In the genomic region with DNA sequence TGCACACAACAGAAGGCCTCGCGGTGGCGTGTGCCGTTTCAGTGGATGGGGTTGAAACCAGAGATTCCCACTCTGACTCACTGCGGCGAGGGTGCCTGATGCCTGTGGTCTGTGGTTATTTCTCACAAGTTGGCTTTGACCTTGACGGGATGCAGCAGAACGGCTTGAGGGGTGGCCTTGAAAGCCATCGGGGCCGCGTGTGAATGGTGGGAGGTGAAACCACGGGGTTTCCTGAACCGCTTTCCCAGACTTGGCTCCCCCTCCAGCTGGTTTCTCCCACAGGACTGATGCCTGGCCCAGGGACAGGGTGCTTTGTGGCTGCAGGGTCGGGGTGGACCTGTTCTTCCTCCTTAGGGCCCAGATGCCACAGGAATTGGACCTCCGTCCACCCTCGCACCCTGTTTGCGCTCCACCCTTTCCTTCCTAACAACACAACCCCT, we compare ENCODE assay signal across 9 mouse cellular contexts. TPM values are rescaled to one million over a fixed set of nuclear protein-coding genes. Genes with fewer than 3 reads are reported as not detected.
A peak's percentile ranks its signal among the peaks of the same experiment; 100 is the strongest.
DNase-seq lines count a peak whose midpoint lies in the region; ATAC-seq lines count a peak whose summit lies in the region.
"Had no signal": no experiment of that assay in that cellular context is flagged by ENCODE, and none has a peak within 500 bp of the region (broad histone marks: within the 10 kb centered on the region; RNA-seq: fewer than 3 reads in every experiment).

No protein-coding gene starts in this region.

- H3K9me3 ChIP-seq in heart, embryonic 13.5 days = no peaks in the 10 kb centered on the region
- no peaks in the 10 kb centered on the region for H3K9me3 ChIP-seq in midbrain, embryonic 14.5 days (ENCODE audit: control insufficient read depth, low read length)

- no peaks in the 10 kb centered on the region for H3K36me3 ChIP-seq in heart, embryonic 13.5 days
- no peaks in the 10 kb centered on the region for H3K36me3 ChIP-seq in midbrain, embryonic 14.5 days (ENCODE audit: control insufficient read depth, insufficient read depth, low read length)

- no peak for ATAC-seq in heart, embryonic 13.5 days (ENCODE audit: extremely low read depth, insufficient number of reproducible peaks, low FRiP score, low TSS enrichment)
- peak; percentile 23 for ATAC-seq in megakaryocyte, adult 5-6 weeks (ENCODE audit: poor library complexity, severe bottlenecking)
- no peak for ATAC-seq in megakaryocyte-erythroid progenitor cell, adult 5-6 weeks (replicated peaks; ENCODE audit: low FRiP score, low TSS enrichment, poor library complexity, severe bottlenecking)
- no peak for ATAC-seq in midbrain, embryonic 14.5 days (ENCODE audit: low FRiP score, low TSS enrichment)

- H3K4me1 ChIP-seq in heart, embryonic 13.5 days = peaks cover 52% of the 10 kb centered on the region
- H3K4me1 ChIP-seq in midbrain, embryonic 14.5 days (ENCODE audit: control insufficient read depth, insufficient read depth, low read length) = no peaks in the 10 kb centered on the region

- peaks cover 45% of the 10 kb centered on the region for H3K27me3 ChIP-seq in heart, embryonic 13.5 days (replicated peaks)
- H3K27me3 ChIP-seq in midbrain, embryonic 14.5 days (ENCODE audit: control insufficient read depth, insufficient read depth, low read length) = no peaks in the 10 kb centered on the region

- H3K4me2 ChIP-seq in heart, embryonic 13.5 days = peak overlapping the region; percentile 13; the same call in 1 of the 2 replicates
- H3K4me2 ChIP-seq in midbrain, embryonic 14.5 days (ENCODE audit: low read length) = no peak overlapping the region
- H3K4me2 ChIP-seq: lung, embryonic 14.5 days had no signal

- intact Hi-C loops in heart, postnatal 25 days (cut with DNase I) = loop anchor here (2.0 kb wide), 1 partner anchor 20 kb away; no protein-coding TSS in a partner anchor

- DNase-seq in heart, adult 11 months = peak; percentile 99
- DNase-seq in heart, postnatal 25 days (ENCODE audit: low spot score) = no peak
- DNase-seq in NIH3T3 (ENCODE audit: low read depth) = peak; percentile 74
- DNase-seq in embryo, embryonic 11 days = no peak
- no peak for DNase-seq in midbrain, embryonic 14.5 days
- DNase-seq: lung, embryonic 14.5 days had no signal

- 65% methylated on average over 17 of the region's 17 CpGs for WGBS in heart, embryonic 13.5 days
- 81% methylated on average over 17 of the region's 17 CpGs for WGBS in midbrain, embryonic 14.5 days

- H3K27ac ChIP-seq in heart, embryonic 13.5 days (replicated peaks) = no peak overlapping the region
- no peak overlapping the region for H3K27ac ChIP-seq in midbrain, embryonic 14.5 days (replicated peaks; ENCODE audit: low read depth, low read length)

- H3K4me3 ChIP-seq in heart, embryonic 13.5 days = no peak overlapping the region
- no peak overlapping the region for H3K4me3 ChIP-seq in midbrain, embryonic 14.5 days (replicated peaks; ENCODE audit: low read depth, low read length)

- H3K9ac ChIP-seq in heart, embryonic 13.5 days = no peak overlapping the region
- H3K9ac ChIP-seq in midbrain, embryonic 14.5 days (replicated peaks; ENCODE audit: low read length) = no peak overlapping the region
- H3K9ac ChIP-seq: lung, embryonic 14.5 days had no signal

RNA-seq across cellular contexts. Expression of a gene that starts 10.8 kb away (rescaled TPM):
- 10 to 100 TPM; 32.1 to 42.1 TPM for total RNA-seq in heart, postnatal 25 days (2021)
- polyA plus RNA-seq in heart, embryonic 13.5 days (2015; fragmentation: Nextera tagmentation; extraction: Ambion mirVana) = 1.3 and 1.4 TPM in 2 replicates
- total RNA-seq in megakaryocyte, adult 5-6 weeks (2015) = 0.02 and 0.04 TPM in 2 replicates
- total RNA-seq in megakaryocyte, adult 5-6 weeks (2017) = under 0.01 and 0.08 TPM in 2 replicates
- total RNA-seq in megakaryocyte-erythroid progenitor cell, adult 5-6 weeks (2014; fragmentation: Nextera tagmentation) = not detected in 2 replicates
- total RNA-seq in megakaryocyte-erythroid progenitor cell, adult 5-6 weeks (2017) = not detected in 2 replicates
- polyA plus RNA-seq in midbrain, embryonic 14.5 days (2014; fragmentation: Nextera tagmentation; extraction: Ambion mirVana) = 0.13 and 0.24 TPM in 2 replicates

RNA-seq across cellular contexts. Expression of a gene that starts 34.2 kb away (rescaled TPM):
- total RNA-seq in heart, postnatal 25 days (2021) = 10 to 100 TPM; 15.6 to 17.8 TPM
- polyA plus RNA-seq in heart, embryonic 13.5 days (2015; fragmentation: Nextera tagmentation; extraction: Ambion mirVana) = 56.1 and 56.2 TPM in 2 replicates
- 31.9 and 32.4 TPM in 2 replicates for total RNA-seq in megakaryocyte, adult 5-6 weeks (2015)
- 25.4 and 32.2 TPM in 2 replicates for total RNA-seq in megakaryocyte, adult 5-6 weeks (2017)
- 20.6 and 31.3 TPM in 2 replicates for total RNA-seq in megakaryocyte-erythroid progenitor cell, adult 5-6 weeks (2014; fragmentation: Nextera tagmentation)
- 8.7 and 11.5 TPM in 2 replicates for total RNA-seq in megakaryocyte-erythroid progenitor cell, adult 5-6 weeks (2017)
- polyA plus RNA-seq in midbrain, embryonic 14.5 days (2014; fragmentation: Nextera tagmentation; extraction: Ambion mirVana) = 97.1 TPM in 2 replicates

RNA-seq across cellular contexts. Expression of a gene that starts 36.6 kb away (rescaled TPM):
- 1 to 10 TPM; 6.2 to 6.6 TPM for total RNA-seq in heart, postnatal 25 days (2021)
- polyA plus RNA-seq in heart, embryonic 13.5 days (2015; fragmentation: Nextera tagmentation; extraction: Ambion mirVana) = 10.4 and 10.7 TPM in 2 replicates
- total RNA-seq in megakaryocyte, adult 5-6 weeks (2015) = 4.0 and 4.2 TPM in 2 replicates
- total RNA-seq in megakaryocyte, adult 5-6 weeks (2017) = 40.5 and 41.6 TPM in 2 replicates
- 5.5 TPM in 2 replicates for total RNA-seq in megakaryocyte-erythroid progenitor cell, adult 5-6 weeks (2014; fragmentation: Nextera tagmentation)
- total RNA-seq in megakaryocyte-erythroid progenitor cell, adult 5-6 weeks (2017) = 14.7 and 26.2 TPM in 2 replicates
- 11.2 and 14.5 TPM in 2 replicates for polyA plus RNA-seq in midbrain, embryonic 14.5 days (2014; fragmentation: Nextera tagmentation; extraction: Ambion mirVana)

RNA-seq across cellular contexts. Expression of a gene that starts 51.8 kb away (rescaled TPM):
- 1 to 10 TPM; 1.1 to 1.9 TPM for total RNA-seq in heart, postnatal 25 days (2021)
- polyA plus RNA-seq in heart, embryonic 13.5 days (2015; fragmentation: Nextera tagmentation; extraction: Ambion mirVana) = 0.15 and 0.31 TPM in 2 replicates
- total RNA-seq in megakaryocyte, adult 5-6 weeks (2015) = 0.22 and 0.73 TPM in 2 replicates
- 0.22 TPM in 1 of 2 replicates, not detected in the other for total RNA-seq in megakaryocyte, adult 5-6 weeks (2017)
- total RNA-seq in megakaryocyte-erythroid progenitor cell, adult 5-6 weeks (2014; fragmentation: Nextera tagmentation) = 0.59 TPM in 1 of 2 replicates, not detected in the other
- total RNA-seq in megakaryocyte-erythroid progenitor cell, adult 5-6 weeks (2017) = 0.75 TPM in 1 of 2 replicates, not detected in the other
- 12.4 and 13.6 TPM in 2 replicates for polyA plus RNA-seq in midbrain, embryonic 14.5 days (2014; fragmentation: Nextera tagmentation; extraction: Ambion mirVana)

RNA-seq across cellular contexts. Expression of a gene that starts 52.8 kb away (rescaled TPM):
- total RNA-seq in heart, postnatal 25 days (2021) = 10 to 100 TPM; 53.2 to 53.7 TPM
- polyA plus RNA-seq in heart, embryonic 13.5 days (2015; fragmentation: Nextera tagmentation; extraction: Ambion mirVana) = 26.1 and 27.6 TPM in 2 replicates
- total RNA-seq in megakaryocyte, adult 5-6 weeks (2015) = 37.0 and 41.4 TPM in 2 replicates
- 25.6 and 26.8 TPM in 2 replicates for total RNA-seq in megakaryocyte, adult 5-6 weeks (2017)
- 31.3 and 35.4 TPM in 2 replicates for total RNA-seq in megakaryocyte-erythroid progenitor cell, adult 5-6 weeks (2014; fragmentation: Nextera tagmentation)
- 10.4 and 17.0 TPM in 2 replicates for total RNA-seq in megakaryocyte-erythroid progenitor cell, adult 5-6 weeks (2017)
- polyA plus RNA-seq in midbrain, embryonic 14.5 days (2014; fragmentation: Nextera tagmentation; extraction: Ambion mirVana) = 23.4 and 25.5 TPM in 2 replicates

Comparison
In these comparisons a context has a peak if more than half of its experiments do, and no peak if none do; other contexts are left out.
1. DNase-seq: peak in heart, adult 11 months (single experiment) and NIH3T3 (single experiment); none in heart, postnatal 25 days (single experiment), embryo, embryonic 11 days (single experiment) and midbrain, embryonic 14.5 days (single experiment).
2. RNA of a gene that starts 10.8 kb away (total RNA-seq): 32.1 to 42.1 TPM in heart, postnatal 25 days; under 0.01 to 0.08 TPM in megakaryocyte, adult 5-6 weeks and not detected in megakaryocyte-erythroid progenitor cell, adult 5-6 weeks; every median in the first group is over 10 times any median in the second.